Mouse (Mus musculus) lung, postnatal 4 days (tissue): ENCODE measurements at regions not wholly inside any gene's neighbourhood (a gene's known extent, or its start where the extent isn't known, plus 50 kb on each side); places are given as distances from the start of the nearest gene placed in this dataset.

Experiments used
- DNase-seq, 2 experiments: peaks; one replicate each; pipeline ENCODE4 v3.0.0; 2021

DNA sequence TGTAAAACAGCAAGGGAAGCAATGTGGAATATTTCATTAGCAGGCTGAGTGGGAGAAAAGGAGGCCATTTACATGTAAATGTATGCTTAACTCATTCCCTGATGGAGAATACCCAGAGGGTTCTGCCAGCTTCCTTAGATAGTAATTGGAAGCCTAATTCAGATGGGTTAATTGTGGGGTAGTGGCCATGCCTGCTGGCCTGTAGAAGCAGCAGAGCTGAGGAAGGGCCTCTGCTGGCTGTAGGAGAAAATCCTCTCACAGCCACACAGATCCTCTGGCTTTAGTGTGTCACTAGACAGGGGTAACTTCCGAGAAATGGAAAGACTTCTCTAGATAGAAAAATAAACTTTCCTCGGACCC lies 1588.7 kb upstream of the Got2 start:
- no peak for DNase-seq

- DNase-seq: no peak
Measured at GRCm38 (mm10) chr8:97476430-97477097, 1588.2 kb upstream of the Got2 start.

- no peak for DNase-seq
Measured at GRCm38 (mm10) chr8:97473326-97473725, 1585.0 kb upstream of the Got2 start.

- DNase-seq: no peak
Measured at GRCm38 (mm10) chr8:97461478-97461877, 1573.1 kb upstream of the Got2 start.

- no peak for DNase-seq
Measured at GRCm38 (mm10) chr8:97447696-97448095, 1559.3 kb upstream of the Got2 start.

DNA sequence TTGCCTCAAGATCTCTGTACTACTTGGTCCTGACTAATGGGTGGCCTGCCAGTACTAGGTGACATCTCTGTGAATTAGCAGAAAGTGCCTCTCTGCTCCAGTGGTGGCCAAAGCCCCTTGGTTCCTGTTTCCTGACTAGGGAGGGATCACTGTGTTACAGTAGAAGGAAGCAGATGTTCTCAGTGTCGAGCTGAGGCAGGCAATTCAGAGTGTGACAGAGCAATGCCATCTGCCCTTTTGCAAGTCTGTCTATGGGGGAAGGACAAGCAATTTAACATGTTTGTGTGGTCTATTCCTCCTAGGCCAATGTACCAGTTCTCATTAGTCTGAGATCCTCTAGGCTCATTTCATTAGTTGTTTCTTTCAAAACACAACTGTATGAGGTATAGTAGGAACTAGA lies 1553.1 kb upstream of the Got2 start:
- no peak for DNase-seq

DNA sequence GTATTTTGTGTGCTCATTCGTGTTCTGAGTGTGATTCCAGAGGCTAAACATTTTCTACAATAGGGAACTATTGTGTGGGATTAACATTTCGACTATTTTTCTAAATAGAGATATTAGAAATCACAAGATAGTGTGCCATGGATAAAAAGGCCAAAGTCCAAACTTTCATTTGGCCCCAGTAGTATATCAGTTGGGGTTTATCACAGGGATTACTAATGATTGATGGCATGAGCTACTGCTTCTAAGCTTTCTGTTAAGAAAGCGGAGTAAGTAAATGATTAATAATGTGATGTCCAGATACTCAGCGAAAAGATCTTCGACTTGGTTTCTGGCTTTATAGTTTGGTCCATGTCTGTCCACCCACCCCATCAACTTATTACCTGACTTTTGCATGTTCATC lies 1545.2 kb upstream of the Got2 start:
- DNase-seq: no peak

DNA sequence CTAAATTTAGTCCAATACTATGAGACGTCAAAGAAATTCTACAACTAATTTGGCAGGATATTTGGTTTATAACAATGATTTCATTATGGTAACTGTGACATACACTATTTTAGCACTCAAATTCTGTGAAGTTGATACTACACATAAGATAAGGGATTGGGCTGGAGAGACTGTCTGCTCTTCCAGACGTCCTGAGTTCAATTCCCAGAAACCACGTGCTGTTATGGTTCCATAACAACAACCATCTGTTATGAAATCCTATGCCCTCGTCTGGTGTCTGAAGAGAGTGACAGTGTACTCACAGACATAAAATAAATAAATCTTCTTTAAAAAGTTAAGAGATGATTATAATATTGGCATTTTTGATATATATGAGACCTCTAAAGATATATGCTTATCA lies 1543.1 kb upstream of the Got2 start:
- no peak for DNase-seq

GRCm38 (mm10) chr8:97422331-97422730 lies 1534.0 kb upstream of the Got2 start:
- DNase-seq: no peak

GRCm38 (mm10) chr8:97414742-97415141 lies 1526.4 kb upstream of the Got2 start:
- no peak for DNase-seq

- no peak for DNase-seq
Measured at GRCm38 (mm10) chr8:97403308-97403707, 1515.0 kb upstream of the Got2 start.

GRCm38 (mm10) chr8:97397327-97397719 lies 1509.0 kb upstream of the Got2 start:
- no peak for DNase-seq

- DNase-seq: no peak
Measured at GRCm38 (mm10) chr8:97396634-97397326, 1508.4 kb upstream of the Got2 start.

DNA sequence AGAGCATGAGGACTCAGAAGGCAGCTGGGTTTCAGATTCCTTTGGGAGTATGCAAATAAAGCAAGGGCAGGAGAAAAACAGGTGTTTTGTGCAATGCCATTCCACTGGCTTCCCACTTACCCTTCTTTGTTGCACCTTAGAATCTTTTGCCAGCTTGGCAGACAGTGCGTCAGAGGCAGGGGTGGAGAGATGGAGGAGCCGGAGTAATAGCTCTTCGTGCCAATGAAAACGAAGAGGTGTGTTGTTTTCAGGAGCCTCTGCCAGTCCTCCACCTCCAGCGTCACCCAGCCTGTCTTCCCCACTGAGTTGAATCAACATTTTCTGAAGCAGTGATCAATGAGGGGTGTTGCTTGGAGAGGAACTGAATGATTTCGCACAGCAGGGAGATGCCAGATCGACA lies 1501.3 kb upstream of the Got2 start:
- DNase-seq: no peak

DNA sequence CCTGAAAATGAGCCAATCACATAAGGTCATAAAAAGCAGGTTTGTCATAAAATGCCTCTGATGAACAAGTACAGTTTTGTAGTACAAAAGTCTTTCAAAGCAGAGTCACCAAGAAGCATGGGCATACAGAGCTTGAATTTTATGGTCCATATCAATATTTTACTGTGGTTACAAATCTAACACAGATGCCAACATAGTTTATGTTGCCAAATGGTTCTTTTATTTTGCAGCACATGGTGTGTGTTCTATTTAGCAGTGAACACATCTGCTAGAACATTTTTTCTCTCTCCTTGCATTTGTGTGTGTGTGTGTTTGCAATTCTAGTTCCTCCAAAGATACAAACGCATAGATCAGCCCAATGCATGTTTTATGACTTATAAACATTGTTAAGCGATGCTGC lies 1500.8 kb upstream of the Got2 start:
- DNase-seq: no peak

DNA sequence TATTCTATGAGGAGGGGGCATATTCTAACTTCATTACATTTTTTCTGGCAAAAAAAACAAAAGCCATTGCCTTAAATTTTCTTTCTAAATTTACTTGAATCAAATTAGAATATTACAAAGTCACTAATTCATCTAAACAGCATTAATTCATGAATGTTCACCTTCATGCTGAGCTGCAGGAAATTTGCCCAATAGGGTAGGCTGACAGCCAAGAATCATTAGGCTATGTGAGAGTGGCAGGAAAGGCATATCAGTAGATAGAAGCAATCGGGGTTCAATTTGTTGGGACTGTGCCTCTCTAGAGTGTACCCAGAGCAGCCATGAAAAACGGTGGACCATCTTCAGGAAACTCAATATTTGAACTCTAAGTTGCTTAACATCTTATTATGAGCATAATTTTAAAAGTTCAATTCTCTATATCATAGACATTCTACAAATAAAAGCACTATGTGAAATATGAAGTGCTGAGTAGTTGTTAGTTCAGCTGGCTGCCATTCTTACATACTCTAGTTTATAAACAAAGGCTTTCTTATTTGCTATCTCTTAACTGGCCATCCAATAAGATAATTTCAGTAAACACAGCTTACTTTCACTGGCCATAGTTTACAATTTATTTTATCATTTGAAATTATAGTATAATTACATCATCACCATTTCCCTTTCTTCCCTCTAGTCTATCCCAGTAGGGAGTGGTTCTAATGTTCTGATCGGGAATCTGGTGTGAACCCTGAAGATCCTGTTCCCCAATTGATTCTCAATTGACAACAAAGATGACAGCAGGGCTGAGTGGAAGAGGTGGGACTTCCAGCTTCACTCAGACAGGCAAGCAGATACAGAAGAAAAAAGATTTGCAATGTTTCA lies 1486.8 kb upstream of the Got2 start:
- DNase-seq: no peak

DNA sequence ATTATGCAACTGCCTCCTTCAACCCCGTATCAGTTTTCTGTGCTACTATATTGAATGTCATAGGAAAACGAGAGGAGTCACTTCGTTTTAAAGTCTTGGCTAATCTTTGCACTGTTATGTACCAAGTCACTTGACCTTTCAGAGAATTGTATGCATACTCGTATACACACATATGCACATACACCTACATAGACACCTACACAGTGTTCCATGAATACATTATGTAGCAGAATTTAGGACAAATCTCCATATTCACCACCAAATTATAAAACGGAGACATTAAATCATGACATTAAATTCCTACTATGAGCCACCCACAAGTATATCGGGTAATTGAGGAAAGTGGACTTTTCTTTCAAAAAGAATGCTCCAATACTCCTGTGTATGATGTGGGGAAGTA lies 1458.3 kb upstream of the Got2 start:
- no peak for DNase-seq

GRCm38 (mm10) chr8:97315497-97315896 lies 1427.2 kb upstream of the Got2 start:
- DNase-seq: no peak

DNA sequence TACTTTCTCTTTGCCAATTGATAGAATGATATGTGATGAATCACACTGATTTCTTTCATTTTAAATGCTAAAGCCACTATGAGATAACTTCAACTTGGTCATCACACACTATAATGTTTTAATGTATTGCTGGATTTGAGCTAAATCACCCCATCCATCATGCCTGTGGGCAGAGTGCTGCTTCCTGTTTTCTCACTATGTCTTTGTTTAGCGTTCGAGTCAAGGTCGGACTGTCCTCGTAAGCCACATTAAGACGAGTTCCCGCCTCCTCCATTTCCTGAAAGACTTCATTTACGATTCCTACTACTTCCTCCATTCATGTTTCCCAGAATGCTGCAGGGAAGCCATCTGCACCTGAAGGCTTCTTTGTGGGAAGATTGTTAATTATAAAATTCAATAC lies 1420.0 kb upstream of the Got2 start:
- DNase-seq: no peak

GRCm38 (mm10) chr8:97270582-97270981 lies 1382.2 kb upstream of the Got2 start:
- DNase-seq: no peak

DNA sequence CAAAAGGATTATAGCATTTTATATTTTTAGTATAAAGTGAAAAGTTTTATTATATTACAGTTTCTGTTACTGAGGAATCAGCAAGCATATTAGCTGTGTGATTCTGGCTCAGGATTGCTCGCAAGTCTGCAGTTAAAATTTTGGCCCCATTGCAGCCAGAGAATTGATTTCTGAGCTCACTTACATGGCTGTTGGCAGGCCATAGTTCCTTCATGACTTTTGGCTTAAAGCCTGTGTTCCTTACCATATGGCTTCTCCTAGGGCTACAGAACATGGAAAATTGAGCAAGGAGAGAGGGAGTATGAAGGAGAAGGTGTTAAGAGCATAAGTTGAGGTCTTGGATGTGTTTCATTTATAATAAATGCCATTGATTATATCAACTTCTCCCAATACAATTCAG lies 1372.6 kb upstream of the Got2 start:
- no peak for DNase-seq

- DNase-seq: no peak
Measured at GRCm38 (mm10) chr8:97254169-97254568, 1365.8 kb upstream of the Got2 start.

GRCm38 (mm10) chr8:97252232-97252631 lies 1363.9 kb upstream of the Got2 start:
- no peak for DNase-seq

DNA sequence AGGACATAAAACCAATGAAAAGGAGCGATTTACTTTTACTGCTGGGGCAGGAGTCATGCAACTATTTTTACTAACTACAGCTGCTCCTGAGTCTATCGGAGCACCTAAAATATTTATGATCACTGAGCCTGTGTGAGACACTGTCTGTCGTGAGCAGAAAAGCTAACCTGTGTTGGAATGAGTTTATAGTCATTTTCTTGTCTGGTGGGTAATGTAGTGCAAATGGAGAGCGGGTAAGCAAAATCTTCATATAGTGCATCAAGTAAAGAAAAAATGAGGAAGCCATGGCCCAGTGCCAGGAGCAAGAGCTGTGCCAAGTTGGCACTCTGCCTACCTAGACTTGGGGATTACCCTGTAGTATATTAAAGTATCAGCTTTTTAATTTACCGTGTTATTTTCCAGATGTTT lies 1363.1 kb upstream of the Got2 start:
- peak; percentile 49 to 52 for DNase-seq
